In the genomic region with DNA sequence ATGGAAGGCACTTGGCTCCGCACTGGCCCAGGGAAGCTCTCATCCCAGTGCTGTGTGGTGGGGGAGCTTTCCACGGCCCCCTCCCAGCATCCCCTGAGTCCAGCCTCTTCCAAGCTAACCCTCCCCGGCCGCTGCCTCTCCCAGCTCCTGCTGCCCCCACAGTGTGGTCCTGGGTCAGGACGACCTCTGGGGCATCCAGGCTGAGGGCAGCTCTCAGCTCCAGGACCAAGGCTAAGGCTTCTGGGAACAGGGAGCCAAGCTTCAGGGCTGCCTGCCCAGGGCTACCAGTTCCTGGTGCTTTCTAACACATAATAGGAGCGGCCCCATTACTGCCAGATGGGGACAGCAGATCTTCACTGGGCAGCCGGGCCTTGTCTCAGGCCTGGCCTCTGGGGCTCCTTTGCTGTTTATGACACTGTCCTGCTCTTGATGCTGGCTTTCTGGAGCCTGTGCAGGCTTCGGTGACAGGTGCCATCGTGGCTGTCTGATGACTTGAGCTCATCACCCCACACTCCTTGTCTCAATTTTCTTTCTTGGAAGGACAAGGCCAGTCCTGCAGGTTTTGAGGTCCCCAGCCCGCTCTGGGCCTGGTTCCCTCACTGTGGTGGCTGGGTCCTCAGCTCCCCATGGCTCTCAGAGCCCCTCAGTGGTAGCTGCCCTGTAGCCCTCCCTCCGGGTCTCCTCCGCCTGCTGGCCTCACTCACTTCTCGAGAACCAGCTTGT, we compare ENCODE assay signal across 9 mouse cellular contexts.
DNase-seq lines count a peak whose midpoint lies in the region; ATAC-seq and TF ChIP-seq lines count a peak whose summit lies in the region.
"Had no signal": no experiment of that assay in that cellular context is flagged by ENCODE, and none has a peak within 500 bp of the region (broad histone marks: within the 10 kb centered on the region; RNA-seq: fewer than 3 reads in every experiment).

No protein-coding gene starts in this region.

- no peak for TF ChIP-seq CTCF in layer of hippocampus, adult 2 months (conservative IDR thresholded peaks at IDR 0.05)

- H3K4me2 ChIP-seq in forebrain, embryonic 13.5 days, result no peak overlapping the region

- H3K4me1 ChIP-seq in forebrain, embryonic 10.5 days, result peaks cover 49% of the 10 kb centered on the region
- H3K4me1 ChIP-seq in forebrain, embryonic 13.5 days, result 0 out of 2 replicates have a peak, but pooled peaks cover 9% of the 10 kb centered on the region
- H3K4me1 ChIP-seq in limb, embryonic 10.5 days, result peaks cover 43% of the 10 kb centered on the region

- no peak for DNase-seq in forebrain, embryonic 10.5 days (ENCODE audit: extremely low spot score, low spot score)
- no peak for DNase-seq in layer of hippocampus, adult 2 months (ENCODE audit: low spot score in 2 of 2)
- DNase-seq in layer of hippocampus, postnatal 10 days (ENCODE audit: low spot score in 2 of 2), result no peak
- DNase-seq in MN1 (ENCODE audit: low spot score), result peak; percentile 82
- DNase-seq in limb, embryonic 10.5 days (ENCODE audit: low spot score), result no peak
- no peak for DNase-seq in layer of hippocampus, adult 8-10 months (ENCODE audit: low spot score in 2 of 2)

- no peaks in the 10 kb centered on the region for H3K9me3 ChIP-seq in forebrain, embryonic 10.5 days
- H3K9me3 ChIP-seq in forebrain, embryonic 13.5 days (replicated peaks), result no peaks in the 10 kb centered on the region
- H3K9me3 ChIP-seq in limb, embryonic 10.5 days (replicated peaks), result no peaks in the 10 kb centered on the region

- no peak overlapping the region for H3K4me3 ChIP-seq in forebrain, embryonic 10.5 days
- H3K4me3 ChIP-seq in forebrain, embryonic 13.5 days, result no peak overlapping the region
- no peak overlapping the region for H3K4me3 ChIP-seq in layer of hippocampus, adult 2 months
- H3K4me3 ChIP-seq in limb, embryonic 10.5 days, result no peak overlapping the region

- no peak overlapping the region for H3K9ac ChIP-seq in forebrain, embryonic 13.5 days

- 87% methylated on average over 13 of the region's 13 CpGs for WGBS in forebrain, embryonic 10.5 days
- 78% methylated on average over 13 of the region's 13 CpGs for WGBS in forebrain, embryonic 13.5 days
- 72% methylated on average over 13 of the region's 13 CpGs for WGBS in limb, embryonic 10.5 days

- no peaks in the 10 kb centered on the region for H3K36me3 ChIP-seq in forebrain, embryonic 10.5 days (replicated peaks)
- H3K36me3 ChIP-seq in forebrain, embryonic 13.5 days (ENCODE audit: poor library complexity, severe bottlenecking), result no peaks in the 10 kb centered on the region
- H3K36me3 ChIP-seq in limb, embryonic 10.5 days, result no peaks in the 10 kb centered on the region

- no peak for ATAC-seq in forebrain, embryonic 13.5 days
- ATAC-seq in CD4-positive, CD25-positive, alpha-beta regulatory T cell, adult 4 months, result no peak
- ATAC-seq: forebrain, embryonic 14.5 days had no signal

- H3K27me3 ChIP-seq in forebrain, embryonic 10.5 days (ENCODE audit: poor library complexity, severe bottlenecking), result 0 out of 2 replicates have a peak, but pooled peaks cover 4% of the 10 kb centered on the region
- H3K27me3 ChIP-seq in forebrain, embryonic 13.5 days, result no peaks in the 10 kb centered on the region
- 0 out of 2 replicates have a peak, but pooled peaks cover 3% of the 10 kb centered on the region for H3K27me3 ChIP-seq in limb, embryonic 10.5 days (ENCODE audit: low read depth, poor library complexity, severe bottlenecking)

- H3K27ac ChIP-seq in forebrain, embryonic 10.5 days, result peak overlapping the region; percentile 40; the same call in 1 of the 2 replicates
- H3K27ac ChIP-seq in forebrain, embryonic 13.5 days, result no peak overlapping the region
- peak overlapping the region; percentile 10; the same call in 1 of the 2 replicates for H3K27ac ChIP-seq in layer of hippocampus, adult 2 months
- peak overlapping the region; percentile 42 for H3K27ac ChIP-seq in limb, embryonic 10.5 days
